Mouse (Mus musculus) kidney, embryonic 14.5 days (tissue): ENCODE data around the gene Ntn3. TPM values are rescaled to one million over a fixed set of nuclear protein-coding genes. Genes with fewer than 3 reads are reported as not detected.
A peak's percentile ranks its signal among the peaks of the same experiment; 100 is the strongest.

Experiments used
- ATAC-seq: fragments of 200-750 bp; cut with Nextera tagmentation; 2 replicates; pipeline ENCODE4 v1.8.0; 2017; ENCODE audit warnings: moderate number of reproducible peaks, mild to moderate bottlenecking, moderate TSS enrichment, moderate library complexity; ENCODE audit not compliant: low FRiP score, low TSS enrichment
- H3K27ac ChIP-seq: fragments of 300-500 bp; sonication (generic); 2 replicates; pipeline ENCODE4 v1.5.1; 2014; ENCODE audit warnings: low read depth, mild to moderate bottlenecking, low read length, moderate library complexity, mixed read lengths
- H3K27me3 ChIP-seq: fragments of 300-500 bp; sonication (generic); 2 replicates; pipeline ENCODE4 v1.6.1; 2014; ENCODE audit warnings: mild to moderate bottlenecking, low read length; ENCODE audit not compliant: control insufficient read depth, insufficient read depth
- H3K36me3 ChIP-seq: fragments of 300-500 bp; sonication (generic); 2 replicates; pipeline ENCODE4 v1.6.1; 2014; ENCODE audit warnings: low read length, mixed read lengths; ENCODE audit not compliant: control insufficient read depth, insufficient read depth
- H3K4me1 ChIP-seq: fragments of 300-500 bp; sonication (generic); 2 replicates; pipeline ENCODE4 v1.6.1; 2014; ENCODE audit warnings: low read length, mixed read lengths; ENCODE audit not compliant: control insufficient read depth, insufficient read depth
- H3K4me2 ChIP-seq: fragments of 300-500 bp; sonication (generic); replicated peaks from 2 replicates; pipeline ENCODE4 v1.6.1; 2014; ENCODE audit warnings: low read depth, mild to moderate bottlenecking, low read length
- H3K4me3 ChIP-seq: fragments of 300-500 bp; sonication (generic); 2 replicates; pipeline ENCODE4 v1.5.1; 2014; ENCODE audit warnings: mild to moderate bottlenecking, low read length
- H3K9ac ChIP-seq: fragments of 300-500 bp; sonication (generic); 2 replicates; pipeline ENCODE4 v1.6.1; 2014; ENCODE audit warnings: low read depth, mild to moderate bottlenecking, low read length, moderate library complexity
- H3K9me3 ChIP-seq: fragments of 300-500 bp; sonication (generic); 2 replicates; pipeline ENCODE4 v1.6.1; 2016; ENCODE audit warnings: low read length; ENCODE audit not compliant: control insufficient read depth
- WGBS: fragments of 180-500 bp; shearing (Covaris S2); extraction: QIAGEN DNeasy Blood & Tissue Kit; methylation state at CpG from one replicate; pipeline ENCODE4 v1.1.7; 2014; 5-methylcytosine and 5-hydroxymethylcytosine counted together
- polyA plus RNA-seq: library from polyadenylated mRNA; unstranded; fragments of >200 nt; fragmentation: Nextera tagmentation; extraction: Ambion mirVana; gene quantifications from 2 replicates; pipeline ENCODE4 v1.2.1, GENCODE M21; 2014

The Ntn3 gene
- polyA plus RNA-seq, 1 experiment from 2014 or later: 5.3 TPM

- H3K9ac ChIP-seq: peak overlapping the region; percentile 56
- H3K36me3 ChIP-seq: no peaks in the 10 kb centered on the region
- WGBS: 5% methylated on average over 59 of the region's 62 CpGs
- H3K4me1 ChIP-seq: peaks cover 55% of the 10 kb centered on the region
- peak; percentile 18 for ATAC-seq
- H3K4me2 ChIP-seq: peak overlapping the region; percentile 96
- H3K27ac ChIP-seq: no peak overlapping the region; the same call in 1 of the 2 replicates
- peaks cover 19% of the 10 kb centered on the region for H3K27me3 ChIP-seq
- peak overlapping the region; percentile 72 for H3K4me3 ChIP-seq
- H3K9me3 ChIP-seq: no peaks in the 10 kb centered on the region
These were observed 2.6 kb downstream of the Ntn3 start for GRCm38 (mm10) chr17:24206451-24207351.

DNA sequence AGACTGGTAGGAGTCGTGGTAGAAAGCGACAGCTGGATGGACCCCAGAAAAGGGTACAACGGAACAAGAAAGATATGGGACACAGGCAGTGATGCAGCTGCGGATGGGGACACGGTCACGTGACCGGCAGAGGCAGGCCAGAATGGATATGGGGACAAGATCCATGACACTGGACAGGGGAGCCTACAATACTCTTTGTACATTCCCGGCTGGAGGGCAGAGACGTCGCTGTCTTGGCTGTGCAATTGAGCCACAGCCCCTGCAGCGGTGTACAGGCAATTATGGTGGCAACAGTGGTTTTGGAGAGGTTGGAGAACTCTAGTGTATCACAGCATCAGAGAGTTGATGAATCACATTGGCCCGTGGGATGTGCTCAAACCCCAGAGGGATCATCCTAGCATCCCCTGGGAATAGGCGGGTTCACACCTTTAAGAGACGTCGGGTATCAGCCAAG, 3.4 kb downstream of the Ntn3 start:
- Histone ChIP-seq H3K4me3 (peak overlapping the region; percentile 72), H3K9ac (peak overlapping the region; percentile 77; the same call in 1 of the 2 replicates), H3K27ac (no peak overlapping the region), H3K9me3 (no peaks in the 10 kb centered on the region), H3K4me2 (peak overlapping the region; percentile 96), H3K36me3 (no peaks in the 10 kb centered on the region), H3K27me3 (peaks cover 19% of the 10 kb centered on the region), H3K4me1 (peaks cover 48% of the 10 kb centered on the region)
- WGBS: 6% methylated on average over 15 of the region's 15 CpGs
- 0 out of 2 replicates have a peak, but pooled peaks have one; percentile 1 for ATAC-seq

- Histone ChIP-seq H3K27ac (no peak within 1 kb of the TSS), H3K27me3 (peaks cover 19% of the 10 kb centered on the region), H3K4me3 (peak within 1 kb of the TSS; percentile 72), H3K9me3 (no peaks in the 10 kb centered on the region), H3K36me3 (no peaks in the 10 kb centered on the region), H3K4me1 (peaks cover 45% of the 10 kb centered on the region), H3K4me2 (peak within 1 kb of the TSS; percentile 96), H3K9ac (peak within 1 kb of the TSS; percentile 77)
- peak; percentile 76 for ATAC-seq
- under 1% methylated on average over 56 of the region's 65 CpGs for WGBS
These were observed 3.9 kb downstream of the Ntn3 start, which contains the start of gene Tbc1d24 for GRCm38 (mm10) chr17:24205284-24205888. Gene Tbc1d24, minus strand, starts transcription at chr17:24205562.

- Histone ChIP-seq H3K4me3 (peak overlapping the region; percentile 72), H3K27me3 (peaks cover 19% of the 10 kb centered on the region), H3K9me3 (no peaks in the 10 kb centered on the region), H3K9ac (peak overlapping the region; percentile 77), H3K4me2 (peak overlapping the region; percentile 96), H3K36me3 (no peaks in the 10 kb centered on the region), H3K4me1 (peaks cover 45% of the 10 kb centered on the region), H3K27ac (no peak overlapping the region)
- ATAC-seq: no peak
- 5% methylated on average over 7 of the region's 7 CpGs for WGBS
These were observed 4.5 kb downstream of the Ntn3 start for GRCm38 (mm10) chr17:24204846-24205245.

- Histone ChIP-seq H3K9me3 (no peaks in the 10 kb centered on the region), H3K4me3 (peak overlapping the region; percentile 72; the same call in 1 of the 2 replicates), H3K27me3 (peaks cover 19% of the 10 kb centered on the region), H3K36me3 (no peaks in the 10 kb centered on the region), H3K9ac (no peak overlapping the region), H3K4me1 (peaks cover 39% of the 10 kb centered on the region), H3K27ac (no peak overlapping the region), H3K4me2 (no peak overlapping the region)
- ATAC-seq: no peak
- 88% methylated on average over 3 of the region's 3 CpGs for WGBS
These were observed 5.5 kb downstream of the Ntn3 start for GRCm38 (mm10) chr17:24203611-24204534.

DNA sequence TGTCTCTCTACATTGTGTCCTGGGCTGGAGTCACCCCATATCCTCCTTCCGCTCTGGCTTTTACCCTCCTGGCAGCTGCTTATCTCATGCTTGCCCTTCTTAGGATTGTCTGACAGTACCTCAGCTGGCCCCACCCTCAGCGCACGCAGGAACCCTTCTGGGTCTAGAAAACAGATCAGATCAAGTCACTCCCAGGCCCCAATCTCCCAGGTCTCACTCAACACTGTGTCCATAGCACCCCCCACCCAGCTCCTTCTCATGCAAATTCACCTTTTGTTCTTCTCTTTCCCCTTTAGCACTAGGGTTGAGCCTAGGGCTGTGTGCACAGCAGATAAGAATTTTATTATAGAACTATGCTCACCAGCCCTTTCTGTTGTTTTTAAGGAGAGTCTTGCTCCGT, 6.3 kb downstream of the Ntn3 start:
- ATAC-seq: no peak

DNA sequence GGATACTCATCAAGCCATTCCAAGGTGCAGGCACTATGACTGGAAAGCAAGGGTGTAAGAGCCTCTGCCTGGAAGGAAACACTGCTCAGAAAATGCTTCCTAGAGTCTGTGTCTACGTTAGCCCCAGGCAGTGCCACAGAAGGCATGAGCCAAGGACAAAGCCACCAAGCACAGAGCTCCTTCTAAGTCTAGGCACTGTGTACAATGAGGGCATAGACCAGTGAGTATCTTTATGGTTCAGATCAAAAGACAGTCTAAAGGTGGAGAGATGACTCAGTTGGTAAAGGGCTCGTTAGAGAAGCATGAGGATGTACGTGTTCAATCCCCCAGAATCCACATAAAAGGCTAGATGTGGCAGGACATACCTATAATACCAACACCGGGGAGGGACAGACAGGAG, 8.2 kb downstream of the Ntn3 start:
- no peaks in the 10 kb centered on the region for H3K9me3 ChIP-seq
- 0 out of 2 replicates have a peak, but pooled peaks cover 3% of the 10 kb centered on the region for H3K27me3 ChIP-seq
- H3K4me2 ChIP-seq: no peak overlapping the region
- ATAC-seq: no peak
- H3K9ac ChIP-seq: no peak overlapping the region
- peaks cover 18% of the 10 kb centered on the region for H3K4me1 ChIP-seq
- H3K36me3 ChIP-seq: no peaks in the 10 kb centered on the region
- no peak overlapping the region for H3K27ac ChIP-seq
- 69% methylated on average over 4 of the region's 4 CpGs for WGBS
- no peak overlapping the region for H3K4me3 ChIP-seq

More for the DNA sequence above, 6.3 kb downstream of the Ntn3 start:
- H3K36me3 ChIP-seq: no peaks in the 10 kb centered on the region
- H3K27me3 ChIP-seq: peaks cover 19% of the 10 kb centered on the region
- H3K9ac ChIP-seq: no peak overlapping the region
- H3K27ac ChIP-seq: no peak overlapping the region
- H3K4me1 ChIP-seq: peaks cover 35% of the 10 kb centered on the region
- no peaks in the 10 kb centered on the region for H3K9me3 ChIP-seq
- 53% methylated on average over 4 of the region's 4 CpGs for WGBS
- no peak overlapping the region for H3K4me3 ChIP-seq
- no peak overlapping the region for H3K4me2 ChIP-seq

DNA sequence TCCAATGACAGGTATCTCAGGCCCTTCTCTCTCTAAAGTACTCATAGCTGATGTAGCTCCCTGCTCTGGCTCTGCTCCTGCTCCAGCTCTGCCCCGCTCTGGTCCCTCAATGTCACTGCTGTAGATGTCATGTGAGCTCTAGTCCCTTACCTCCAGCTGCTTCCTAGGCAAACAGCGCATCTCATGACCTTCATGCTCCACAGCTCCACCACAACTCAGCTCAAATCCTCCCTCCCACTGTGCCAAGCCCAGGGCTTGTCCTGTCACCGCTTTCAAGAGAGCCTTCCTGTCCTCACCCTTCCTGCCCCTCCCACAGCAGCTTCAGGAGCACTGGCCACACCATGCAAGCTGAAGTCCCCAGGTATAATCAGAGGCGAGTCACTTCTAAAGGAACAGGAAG, 9.6 kb downstream of the Ntn3 start:
- H3K9ac ChIP-seq: no peak overlapping the region
- WGBS: 52% methylated on average over 4 of the region's 4 CpGs
- no peak overlapping the region for H3K27ac ChIP-seq
- no peak overlapping the region for H3K4me3 ChIP-seq
- no peak overlapping the region for H3K4me2 ChIP-seq
- H3K27me3 ChIP-seq: no peaks in the 10 kb centered on the region
- no peaks in the 10 kb centered on the region for H3K9me3 ChIP-seq
- ATAC-seq: no peak
- peaks cover 10% of the 10 kb centered on the region; the same call in 1 of the 2 replicates for H3K4me1 ChIP-seq
- H3K36me3 ChIP-seq: no peaks in the 10 kb centered on the region
